Mouse (Mus musculus) gastrocnemius, adult 2 months (tissue): ENCODE results near the gene Slc7a15. TPM values are rescaled to one million over a fixed set of nuclear protein-coding genes. Genes with fewer than 3 reads are reported as not detected.

Experiments
- DNase-seq: peaks from one replicate; pipeline ENCODE4 v3.0.0; 2022
- H3K27ac ChIP-seq: fragments of 200-600 bp; 2 replicates; pipeline ENCODE4 v1.8.1; 2022; ENCODE audit warnings: mild to moderate bottlenecking
- H3K4me3 ChIP-seq: fragments of 200-600 bp; 2 replicates; pipeline ENCODE4 v1.8.1; 2022; ENCODE audit warnings: mild to moderate bottlenecking, moderate library complexity
- CTCF ChIP-seq: fragments of 200-600 bp; IDR thresholded peaks from 2 replicates; pipeline ENCODE4 v1.8.1; 2022; ENCODE audit warnings: antibody characterized with exemption, mild to moderate bottlenecking, moderate library complexity
- intact Hi-C: fragments of 180-260 bp; cut with DNase I; formaldehyde crosslinking; loops from one replicate; pipeline ENCODE4 v1.15.1; 2025
- total RNA-seq, 2 experiments: library from RNA; stranded (reverse); gene quantifications; 2 replicates each; pipeline ENCODE4 v1.2.3; 2021

Slc7a15 gene
- total RNA-seq, 2 experiments from 2014 or later: not detected

DNA sequence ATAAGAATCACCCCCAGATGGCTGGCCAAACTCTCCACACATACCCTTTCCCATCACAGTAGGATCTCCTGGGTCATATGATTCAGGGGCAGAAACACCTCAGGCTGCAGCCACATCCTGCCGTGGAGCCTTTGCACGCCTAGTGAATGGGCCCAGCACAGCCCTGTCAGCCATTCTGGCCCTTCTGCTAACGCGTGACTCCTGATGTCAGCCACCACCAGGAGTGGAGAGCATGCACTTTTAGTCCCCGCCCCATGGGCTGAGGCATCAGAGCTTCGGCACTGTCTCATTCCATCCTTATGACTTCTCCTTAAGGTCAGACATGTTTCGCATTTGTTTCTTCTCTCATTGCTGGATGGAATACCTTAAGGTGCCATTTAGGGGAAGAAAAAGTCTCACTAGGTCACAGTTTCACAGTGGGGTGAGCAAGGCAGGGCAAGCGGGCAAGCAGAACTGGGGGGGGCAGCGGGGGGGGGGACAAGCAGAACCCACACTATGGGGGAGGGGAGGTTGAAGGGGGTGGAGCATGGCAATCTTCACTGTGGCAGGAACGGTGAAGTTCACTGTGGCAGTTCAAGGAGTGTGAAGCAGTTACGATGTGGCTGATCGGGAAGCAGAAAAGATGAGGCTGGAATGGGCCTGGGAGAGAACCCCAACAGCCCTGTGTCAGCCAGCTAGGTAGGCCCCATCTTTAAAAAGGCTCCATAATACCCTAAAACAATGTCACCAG, 79.3 kb downstream of the Slc7a15 start:
- no peak for DNase-seq
- intact Hi-C loops: no loop called here
- no peak for TF ChIP-seq CTCF
- Histone ChIP-seq H3K27ac (peak overlapping the region; percentile 43; the same call in 1 of the 2 replicates), H3K4me3 (no peak overlapping the region)

DNA sequence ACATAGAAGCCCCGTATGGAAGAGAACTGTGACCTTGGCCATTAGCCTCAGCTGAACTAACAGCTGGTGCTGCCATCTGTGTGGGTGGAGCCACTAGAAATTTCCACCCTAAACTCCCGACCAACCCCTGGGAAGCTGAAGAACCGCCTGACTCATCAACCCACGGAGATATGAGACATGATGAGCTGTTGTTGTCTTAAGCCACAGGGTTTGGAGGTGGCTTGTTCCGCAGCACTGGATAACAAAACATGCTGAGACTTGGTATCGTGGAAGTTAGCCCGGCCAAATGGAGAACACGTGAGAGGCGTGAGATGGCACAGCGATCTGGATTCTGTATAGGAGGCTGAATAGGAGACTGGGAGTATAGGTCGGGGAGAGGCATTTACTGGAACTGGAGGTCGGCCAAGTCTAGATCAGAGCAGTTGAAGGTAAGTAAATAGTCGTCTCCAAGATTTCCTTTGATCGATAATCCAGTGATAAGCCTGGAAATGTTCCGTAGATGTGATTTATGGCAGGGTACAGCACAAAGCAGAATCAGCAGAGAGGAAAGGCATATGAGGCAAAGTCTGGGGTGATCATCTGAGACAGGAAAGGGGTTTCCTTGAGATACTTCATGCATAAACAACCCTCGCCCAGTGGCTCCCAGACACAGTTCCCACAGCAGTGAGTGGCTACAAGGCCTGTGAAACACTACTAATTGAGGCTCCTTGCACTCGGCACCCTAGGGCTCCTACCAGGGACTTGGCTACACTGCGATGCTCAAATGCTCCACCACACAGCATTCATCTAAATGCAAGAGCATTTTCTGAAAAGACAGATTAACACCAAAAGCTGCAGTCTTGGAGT, 87.6 kb downstream of the Slc7a15 start:
- DNase-seq: peak; percentile 40
- Histone ChIP-seq H3K4me3 (peak overlapping the region; percentile 55), H3K27ac (peak overlapping the region; percentile 71)
- no peak for TF ChIP-seq CTCF
- intact Hi-C loops: no loop called here

DNA sequence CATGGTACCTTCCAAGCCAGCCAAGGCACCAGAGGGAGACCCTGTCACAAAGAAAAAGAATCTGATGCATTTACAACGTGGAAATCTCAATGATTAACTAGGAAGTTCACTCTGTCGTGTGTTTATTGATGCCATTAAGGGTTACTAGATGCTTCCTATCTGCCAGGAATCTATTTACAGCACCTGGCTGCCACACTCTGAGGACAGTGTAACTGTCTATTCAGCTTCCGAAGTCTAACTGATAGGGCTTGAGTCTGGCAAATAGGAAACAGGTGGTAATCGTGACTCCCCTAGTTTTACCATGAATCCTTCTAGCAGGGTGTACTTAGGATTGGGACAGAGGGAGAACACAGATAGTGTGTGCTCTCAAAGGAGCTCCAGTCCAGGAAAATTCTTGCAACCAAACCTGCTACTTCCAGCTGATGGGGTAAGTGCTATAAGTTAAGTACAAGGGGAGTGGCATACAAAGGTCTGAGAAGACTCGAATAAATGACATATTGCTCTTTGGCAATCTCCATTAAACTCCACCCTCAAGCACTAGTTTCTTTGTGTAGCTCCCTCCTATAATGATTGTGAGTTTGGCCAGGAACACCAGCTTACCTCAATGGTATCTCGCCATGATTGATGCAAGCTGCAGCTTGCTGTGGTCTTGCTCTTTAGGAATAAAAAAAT, 88.4 kb downstream of the Slc7a15 start:
- no peak for TF ChIP-seq CTCF
- H3K27ac ChIP-seq: peak overlapping the region; percentile 65
- intact Hi-C loops: no loop called here
- no peak for DNase-seq
- peak overlapping the region; percentile 26; the same call in 1 of the 2 replicates for H3K4me3 ChIP-seq

DNA sequence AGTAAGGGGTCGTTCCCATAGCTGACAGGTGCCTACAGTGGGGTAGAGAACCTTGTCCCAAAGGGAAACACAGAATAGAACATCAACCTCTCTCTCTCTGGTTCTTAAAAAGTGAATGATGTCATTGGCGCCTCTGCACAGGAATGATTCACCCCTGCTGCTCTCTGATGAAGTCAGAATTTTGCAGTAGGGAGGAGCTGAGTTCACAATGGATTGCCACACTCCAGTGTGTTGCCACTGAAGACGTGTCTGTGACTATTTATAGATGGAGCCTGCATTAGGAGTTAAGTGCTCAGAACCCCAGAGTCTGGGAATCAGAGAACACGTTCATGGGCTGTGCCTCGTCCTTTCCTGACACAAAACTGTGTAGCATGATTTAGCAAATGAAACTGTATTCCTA, 89.2 kb downstream of the Slc7a15 start:
- no peak for DNase-seq
- TF ChIP-seq CTCF: no peak
- Histone ChIP-seq H3K4me3 (no peak overlapping the region), H3K27ac (peak overlapping the region; percentile 65; the same call in 1 of the 2 replicates)
- intact Hi-C loops: no loop called here

DNA sequence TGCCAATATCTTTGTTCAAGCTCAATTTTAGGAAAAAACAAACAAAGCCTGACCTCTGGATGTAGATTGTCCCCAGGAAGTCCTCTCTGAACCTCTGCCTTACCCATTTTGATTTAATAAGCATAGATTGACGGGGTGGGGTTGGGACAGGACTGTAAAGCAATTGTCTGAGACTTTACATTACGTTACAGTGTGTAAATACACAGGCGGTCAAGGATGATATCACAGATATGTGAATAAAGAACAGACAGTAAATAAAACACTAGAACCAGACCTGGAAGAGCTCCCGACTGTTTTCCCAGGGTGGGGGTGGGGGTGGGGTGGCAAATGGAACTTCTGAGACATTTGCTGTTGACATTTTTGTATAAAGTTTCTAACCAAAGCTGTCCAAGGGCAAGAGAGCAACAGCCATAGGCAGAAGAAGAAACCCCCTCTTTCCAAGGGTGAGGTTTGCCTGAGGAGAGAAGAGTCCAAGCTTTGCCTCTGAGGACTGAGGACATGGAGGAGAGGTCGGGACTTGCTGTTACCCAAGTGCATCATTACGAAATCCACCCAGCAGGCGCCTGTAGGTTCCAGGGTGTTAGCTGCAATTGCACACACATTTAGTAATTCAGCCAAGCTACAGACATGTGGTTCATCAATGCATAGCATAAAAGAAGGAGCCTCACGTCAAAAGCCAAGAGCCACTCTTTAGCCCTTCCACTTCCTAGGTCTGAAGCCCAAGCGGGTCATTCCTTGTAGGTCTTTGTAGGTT, 91.7 kb downstream of the Slc7a15 start:
- no peak for TF ChIP-seq CTCF
- Histone ChIP-seq H3K4me3 (no peak overlapping the region), H3K27ac (peak overlapping the region; percentile 31; the same call in 1 of the 2 replicates)
- intact Hi-C loops: no loop called here
- no peak for DNase-seq

DNA sequence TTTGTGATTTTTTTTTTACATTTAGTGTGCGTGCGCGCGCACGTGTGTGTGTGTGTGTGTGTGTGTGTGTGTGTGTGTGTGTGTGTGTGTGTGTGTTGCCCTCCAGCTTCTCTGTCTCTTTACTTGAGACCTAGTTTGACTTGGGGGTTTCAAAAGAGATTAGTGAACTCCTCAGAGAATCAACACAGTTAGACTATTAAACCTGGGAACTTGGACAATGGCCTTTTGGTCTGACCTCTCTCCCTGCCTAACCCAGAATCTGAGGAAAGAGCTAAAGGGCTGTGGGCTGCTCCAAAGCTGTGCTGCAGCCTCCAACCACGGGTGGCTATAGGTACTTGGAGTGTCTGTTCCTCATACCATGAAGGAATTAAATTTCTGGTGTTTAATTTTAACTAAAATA, 94.7 kb downstream of the Slc7a15 start:
- Histone ChIP-seq H3K27ac (no peak overlapping the region), H3K4me3 (no peak overlapping the region)
- no peak for DNase-seq
- intact Hi-C loops: loop anchor here (5.0 kb wide), 1 partner anchor 122 kb away; no protein-coding TSS in a partner anchor
- no peak for TF ChIP-seq CTCF

DNA sequence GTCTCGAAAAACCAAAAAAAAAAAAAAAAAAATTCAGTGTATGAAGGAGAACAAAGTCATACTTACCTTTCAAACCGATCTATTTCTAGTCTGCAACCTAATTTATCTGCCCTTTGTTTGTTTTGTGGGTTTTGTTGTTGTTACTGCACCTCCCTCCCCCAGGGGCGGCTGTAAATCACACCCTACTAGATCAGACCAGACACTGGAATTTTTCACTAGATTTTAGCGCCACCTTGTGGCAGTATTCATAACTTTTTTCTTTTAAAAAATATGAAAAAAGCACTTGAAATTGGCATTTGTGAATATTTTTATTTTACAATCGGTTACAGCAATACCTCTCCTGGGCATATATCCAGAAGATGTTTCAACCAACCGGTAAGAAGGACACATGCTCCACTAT, 96.3 kb downstream of the Slc7a15 start:
- TF ChIP-seq CTCF: peak; percentile 71
- peak overlapping the region; percentile 100 for H3K27ac ChIP-seq
- DNase-seq: peak; percentile 59
- no peak overlapping the region for H3K4me3 ChIP-seq
- intact Hi-C loops: loop anchor here (1.0 to 5.0 kb wide), 2 partner anchors 120 to 175 kb away; no protein-coding TSS in a partner anchor

DNA sequence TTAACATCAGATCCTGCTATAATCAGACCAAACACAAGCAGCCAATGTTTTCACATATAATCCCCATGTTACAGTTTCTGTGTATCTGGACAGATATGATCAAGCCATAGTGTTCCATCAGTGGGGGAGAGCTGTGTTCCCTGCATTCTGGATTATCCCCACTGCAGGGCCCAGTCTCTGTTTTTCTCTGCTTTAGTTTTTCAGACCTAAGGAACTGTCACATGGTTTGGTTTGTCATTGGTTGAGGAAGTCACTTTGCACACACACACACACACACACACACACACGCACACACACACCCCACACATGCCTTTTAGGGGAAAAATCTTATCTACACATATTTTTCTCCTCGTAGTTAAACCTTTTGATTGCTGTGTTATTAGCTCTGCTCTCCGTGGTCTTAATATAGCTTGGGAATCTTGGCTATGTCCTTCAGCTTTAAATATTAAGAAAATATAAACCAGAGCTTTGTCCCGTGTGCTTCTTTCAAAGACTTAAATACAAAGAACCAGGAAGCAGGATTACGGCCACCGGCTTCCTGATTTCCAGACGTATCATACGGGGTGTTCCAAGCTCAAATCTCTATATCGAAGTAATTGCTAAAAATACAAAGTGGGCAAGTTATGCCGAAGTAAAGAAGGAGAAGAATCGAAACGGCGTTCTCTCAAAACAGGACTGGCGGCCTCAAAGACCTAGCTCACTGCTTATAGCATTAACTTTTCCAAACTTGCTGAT, 97.1 kb downstream of the Slc7a15 start:
- Histone ChIP-seq H3K27ac (peak overlapping the region; percentile 100), H3K4me3 (peak overlapping the region; percentile 85)
- intact Hi-C loops: loop anchor here (1.0 to 5.0 kb wide), 3 partner anchors 57 to 174 kb away; no protein-coding TSS in a partner anchor
- no peak for DNase-seq
- no peak for TF ChIP-seq CTCF

DNA sequence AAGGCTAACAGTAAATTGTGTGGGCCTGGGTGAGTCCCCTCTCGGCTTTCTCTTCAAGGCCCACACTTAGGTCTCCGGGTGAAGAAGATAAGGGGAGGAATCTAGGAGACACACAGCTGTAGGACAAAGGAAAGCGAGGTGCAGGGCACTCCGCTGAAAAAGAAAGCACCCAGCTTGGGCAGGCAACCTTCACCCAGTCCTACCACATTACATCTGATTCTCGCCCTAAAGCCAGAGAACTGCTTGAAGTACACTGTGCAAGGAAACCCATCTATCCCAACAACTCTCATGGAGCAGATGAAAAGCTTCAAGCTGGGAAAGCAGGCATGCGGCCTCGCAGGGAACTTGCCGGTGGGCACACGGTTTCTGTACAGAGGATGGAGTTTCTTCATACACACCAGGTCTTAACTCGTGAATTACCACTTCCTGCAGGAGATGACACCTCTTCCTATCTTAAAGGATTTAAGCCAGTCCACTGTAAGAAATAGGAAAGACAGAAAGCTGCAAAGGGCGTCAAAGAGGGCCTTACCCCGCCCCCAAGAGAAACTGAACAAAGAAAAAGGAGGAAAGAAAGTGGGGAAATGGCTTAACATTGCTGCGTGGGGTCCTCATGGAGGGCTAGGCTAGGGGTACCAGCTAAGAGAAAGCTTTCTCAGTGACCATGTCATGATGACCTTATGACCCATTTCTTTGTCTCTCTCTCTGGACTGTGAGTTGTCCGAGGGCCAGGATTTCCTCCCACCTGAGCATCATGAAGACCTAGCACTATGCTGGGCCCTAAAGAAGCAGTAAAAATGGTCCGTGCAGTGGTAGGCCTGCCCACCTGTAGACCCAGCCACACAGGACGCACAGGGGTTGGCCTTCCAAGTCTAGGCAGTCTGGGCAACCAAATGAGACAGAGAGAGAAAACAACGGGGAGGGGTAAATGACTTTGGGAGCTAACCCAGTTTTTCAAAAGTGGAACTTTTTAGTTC, 98.0 kb downstream of the Slc7a15 start:
- Histone ChIP-seq H3K4me3 (peak overlapping the region; percentile 85), H3K27ac (peak overlapping the region; percentile 100)
- no peak for TF ChIP-seq CTCF
- DNase-seq: no peak
- intact Hi-C loops: loop anchor here (2.0 to 5.0 kb wide), 2 partner anchors 56 to 119 kb away; no protein-coding TSS in a partner anchor

DNA sequence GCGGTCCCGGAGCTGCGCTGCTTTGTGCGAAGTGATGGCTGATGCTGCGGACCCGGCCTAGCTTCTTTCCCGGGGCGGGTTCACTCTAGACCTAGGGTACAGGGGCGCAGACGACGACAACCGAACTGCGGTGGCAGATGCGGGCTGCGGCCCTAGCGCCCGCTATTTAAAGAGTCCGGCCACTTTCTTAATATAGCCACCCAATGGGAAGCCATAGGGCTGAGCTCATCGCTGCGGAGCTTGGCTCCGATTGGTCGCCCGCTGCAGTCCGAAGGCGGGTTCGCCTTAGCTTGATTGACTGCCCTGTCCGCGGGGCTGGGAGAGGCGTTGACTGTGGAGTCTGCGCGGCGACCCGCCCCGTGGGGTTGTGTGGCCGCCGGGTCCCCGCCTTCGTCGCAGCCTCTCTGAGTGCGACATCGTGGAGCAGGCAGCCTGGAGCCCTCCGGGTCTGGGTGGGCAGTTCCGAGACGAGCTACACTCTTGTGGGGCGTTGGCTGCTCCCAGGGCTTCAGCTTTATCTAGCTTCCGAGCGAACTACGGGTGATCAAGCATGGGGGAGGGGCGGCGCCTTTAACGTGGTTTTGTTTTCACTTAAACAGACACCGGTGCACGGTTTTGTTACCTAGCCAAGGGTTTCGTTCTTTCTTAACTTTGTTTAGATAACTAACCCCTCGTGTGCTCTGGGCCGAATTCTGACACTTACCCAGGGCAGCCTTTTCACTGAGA, 98.8 kb downstream of the Slc7a15 start, which contains the start of gene Rhob:
Rhob (minus strand) TSS at position 139 of the 726 bp plus-strand sequence.
- H3K4me3 ChIP-seq: peak within 1 kb of the TSS; percentile 85
- peak within 1 kb of the TSS; percentile 100 for H3K27ac ChIP-seq
- intact Hi-C loops: loop anchor here (2.0 to 5.0 kb wide), 2 partner anchors 55 to 118 kb away; no protein-coding TSS in a partner anchor
- peak; percentile 98 for DNase-seq
- TF ChIP-seq CTCF: no peak
